Mouse (Mus musculus) G1E (cell line): ENCODE results near the gene Csta1.

Experiments
- CTCF ChIP-seq: IDR thresholded peaks from 2 replicates; pipeline ENCODE4 v1.5.1; 2012; ENCODE audit warnings: low read depth, low read length, inconsistent platforms, mixed read lengths
- TAL1 ChIP-seq: conservative IDR thresholded peaks from 2 replicates; pipeline ENCODE4 v1.6.1; 2012; ENCODE audit warnings: low read depth, low read length, inconsistent platforms, mixed read lengths

- no peak for TF ChIP-seq CTCF
- no peak for TF ChIP-seq TAL1
Measured at GRCm38 (mm10) chr16:36094079-36094478, 37.0 kb downstream of the Csta1 start.
